Mouse (Mus musculus): ENCODE data around the gene 4933416C03Rik.

The 4933416C03Rik gene

GRCm38 (mm10) chr10:116113867-116114474 is at the start of gene 4933416C03Rik:
TSS of gene 4933416C03Rik (minus strand) at chr10:116113917.
- peak; percentile 19 for DNase-seq (ENCODE audit: low read depth, low spot score)

- no peak for DNase-seq (ENCODE audit: low read depth, low spot score)
Measured at GRCm38 (mm10) chr10:116162338-116162737, 48.6 kb upstream of the 4933416C03Rik start.

- no peak for DNase-seq (ENCODE audit: low read depth, low spot score)
Measured at GRCm38 (mm10) chr10:116156699-116157098, 43.0 kb upstream of the 4933416C03Rik start.

- no peak for DNase-seq (ENCODE audit: low read depth, low spot score)
Measured at GRCm38 (mm10) chr10:116154707-116155106, 41.0 kb upstream of the 4933416C03Rik start.

GRCm38 (mm10) chr10:116146091-116146490 is 32.4 kb upstream of the 4933416C03Rik start:
- DNase-seq (ENCODE audit: low read depth, low spot score) = no peak

- no peak for DNase-seq (ENCODE audit: low read depth, low spot score)
Measured at GRCm38 (mm10) chr10:116143684-116144083, 30.0 kb upstream of the 4933416C03Rik start.

GRCm38 (mm10) chr10:116140226-116140625 is 26.5 kb upstream of the 4933416C03Rik start:
- no peak for DNase-seq (ENCODE audit: low read depth, low spot score)

- DNase-seq (ENCODE audit: low read depth, low spot score) = no peak
Measured at GRCm38 (mm10) chr10:116135187-116135586, 21.5 kb upstream of the 4933416C03Rik start.

GRCm38 (mm10) chr10:116132233-116132632 is 18.5 kb upstream of the 4933416C03Rik start:
- no peak for DNase-seq (ENCODE audit: low read depth, low spot score)

- no peak for DNase-seq (ENCODE audit: low read depth, low spot score)
Measured at GRCm38 (mm10) chr10:116131223-116131622, 17.5 kb upstream of the 4933416C03Rik start.

GRCm38 (mm10) chr10:116130401-116130800 is 16.7 kb upstream of the 4933416C03Rik start:
- DNase-seq (ENCODE audit: low read depth, low spot score) = no peak

GRCm38 (mm10) chr10:116125364-116125763 is 11.6 kb upstream of the 4933416C03Rik start:
- no peak for DNase-seq (ENCODE audit: low read depth, low spot score)

GRCm38 (mm10) chr10:116123808-116124207 is 10.1 kb upstream of the 4933416C03Rik start:
- no peak for DNase-seq (ENCODE audit: low read depth, low spot score)

GRCm38 (mm10) chr10:116121463-116121862 is 7.7 kb upstream of the 4933416C03Rik start:
- no peak for DNase-seq (ENCODE audit: low read depth, low spot score)

GRCm38 (mm10) chr10:116117060-116117459 is 3.3 kb upstream of the 4933416C03Rik start:
- DNase-seq (ENCODE audit: low read depth, low spot score) = no peak

GRCm38 (mm10) chr10:116115881-116116677 is 2.4 kb upstream of the 4933416C03Rik start:
- no peak for DNase-seq (ENCODE audit: low read depth, low spot score)

GRCm38 (mm10) chr10:116112868-116113267 is 849 bp downstream of the 4933416C03Rik start:
- no peak for DNase-seq (ENCODE audit: low read depth, low spot score)

- DNase-seq (ENCODE audit: low read depth, low spot score) = no peak
Measured at GRCm38 (mm10) chr10:116108730-116109129, 5.0 kb downstream of the 4933416C03Rik start.

GRCm38 (mm10) chr10:116108176-116108575 is 5.5 kb downstream of the 4933416C03Rik start:
- DNase-seq (ENCODE audit: low read depth, low spot score) = no peak

- DNase-seq (ENCODE audit: low read depth, low spot score) = no peak
Measured at GRCm38 (mm10) chr10:116098470-116098869, 15.2 kb downstream of the 4933416C03Rik start.

GRCm38 (mm10) chr10:116096466-116096865 is 17.3 kb downstream of the 4933416C03Rik start:
- no peak for DNase-seq (ENCODE audit: low read depth, low spot score)

- DNase-seq (ENCODE audit: low read depth, low spot score) = peak; percentile 13
Measured at GRCm38 (mm10) chr10:116083965-116084364, 29.8 kb downstream of the 4933416C03Rik start.

GRCm38 (mm10) chr10:116080841-116081240 is 32.9 kb downstream of the 4933416C03Rik start:
- no peak for DNase-seq (ENCODE audit: low read depth, low spot score)

All from R1 (cell line).